Mouse (Mus musculus) stomach, postnatal 0 days (tissue): Measurements from ENCODE around the gene F13a1. TPM values are rescaled to one million over a fixed set of nuclear protein-coding genes. Genes with fewer than 3 reads are reported as not detected.

Experiments
- ATAC-seq: fragments of 200-750 bp; cut with Nextera tagmentation; 2 replicates; pipeline ENCODE4 v1.8.0; 2017; ENCODE audit not compliant: low FRiP score, low TSS enrichment
- DNase-seq: peaks from one replicate; pipeline ENCODE4 v3.0.0-alpha.2; 2016; ENCODE audit warnings: low spot score
- H3K27ac ChIP-seq: fragments of 300-500 bp; sonication (generic); replicated peaks from 2 replicates; pipeline ENCODE4 v1.5.1; 2014; ENCODE audit warnings: mild to moderate bottlenecking, control low read depth
- H3K27me3 ChIP-seq: fragments of 300-500 bp; sonication (generic); 2 replicates; pipeline ENCODE4 v1.6.1; 2014; ENCODE audit warnings: low read length; ENCODE audit not compliant: control insufficient read depth, insufficient read depth
- H3K36me3 ChIP-seq: fragments of 300-500 bp; sonication (generic); 2 replicates; pipeline ENCODE4 v1.6.1; 2014; ENCODE audit warnings: low read length, mixed read lengths; ENCODE audit not compliant: control insufficient read depth, insufficient read depth
- H3K4me1 ChIP-seq: fragments of 300-500 bp; sonication (generic); replicated peaks from 2 replicates; pipeline ENCODE4 v1.6.1; 2014; ENCODE audit warnings: antibody characterized with exemption; ENCODE audit not compliant: control insufficient read depth, insufficient read depth
- H3K4me2 ChIP-seq: fragments of 300-500 bp; sonication (generic); replicated peaks from 2 replicates; pipeline ENCODE4 v1.6.1; 2014; ENCODE audit warnings: low read depth, mild to moderate bottlenecking, control low read depth, moderate library complexity
- H3K4me3 ChIP-seq: fragments of 300-500 bp; sonication (generic); 2 replicates; pipeline ENCODE4 v1.5.1; 2014; ENCODE audit warnings: low read depth, low read length, control low read depth
- H3K9ac ChIP-seq: fragments of 300-500 bp; sonication (generic); 2 replicates; pipeline ENCODE4 v1.6.1; 2014; ENCODE audit warnings: mild to moderate bottlenecking, low read length, control low read depth, mixed read lengths
- H3K9me3 ChIP-seq: fragments of 300-500 bp; sonication (generic); 2 replicates; pipeline ENCODE4 v1.6.1; 2016; ENCODE audit warnings: low read length; ENCODE audit not compliant: control insufficient read depth
- CTCF ChIP-seq: IDR thresholded peaks from 2 replicates; pipeline ENCODE4 v1.5.1; 2016; ENCODE audit warnings: antibody characterized with exemption, low read depth, mild to moderate bottlenecking, moderate library complexity
- EP300 ChIP-seq: optimal IDR thresholded peaks from 2 replicates; pipeline ENCODE3; 2016; ENCODE audit warnings: antibody characterized with exemption
- WGBS: fragments of 180-500 bp; shearing (Covaris S2); extraction: QIAGEN DNeasy Blood & Tissue Kit; methylation state at CpG from one replicate; pipeline ENCODE4 v1.1.7; 2014; 5-methylcytosine and 5-hydroxymethylcytosine counted together
- polyA plus RNA-seq: library from polyadenylated mRNA; unstranded; fragments of >200 nt; fragmentation: Nextera tagmentation; extraction: Ambion mirVana; gene quantifications from 2 replicates; pipeline ENCODE4 v1.2.1, GENCODE M21; 2015

The F13a1 gene
- polyA plus RNA-seq, 1 experiment from 2014 or later: 11.1 TPM

DNA sequence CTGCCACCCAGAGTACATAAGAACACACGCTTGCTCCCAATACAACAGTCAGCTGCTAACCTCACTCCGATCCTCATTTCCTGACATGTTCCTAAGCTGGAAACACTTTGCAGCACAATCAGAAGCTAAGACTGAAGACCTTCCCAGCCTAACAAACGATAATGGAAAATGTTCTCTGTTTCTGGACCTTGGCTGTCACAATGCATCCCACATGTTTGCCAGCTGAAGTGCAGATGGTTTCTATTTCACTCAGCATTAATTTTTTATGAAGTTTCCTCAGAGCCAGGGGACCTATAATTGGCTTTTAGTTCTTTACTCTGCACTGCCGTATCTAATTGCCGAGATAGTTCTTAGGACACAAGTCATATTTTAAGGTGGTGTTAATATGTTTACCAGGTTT, 10.8 kb upstream of the F13a1 start:
- no peak for DNase-seq
- H3K9ac ChIP-seq: no peak overlapping the region
- no peak for ATAC-seq
- no peak overlapping the region for H3K4me3 ChIP-seq
- no peaks in the 10 kb centered on the region for H3K27me3 ChIP-seq
- H3K4me1 ChIP-seq: no peaks in the 10 kb centered on the region
- no peak for TF ChIP-seq EP300
- no peak for TF ChIP-seq CTCF
- 63% methylated on average over 5 of the region's 5 CpGs for WGBS
- no peak overlapping the region for H3K4me2 ChIP-seq
- no peaks in the 10 kb centered on the region for H3K36me3 ChIP-seq
- no peak overlapping the region for H3K27ac ChIP-seq
- H3K9me3 ChIP-seq: no peaks in the 10 kb centered on the region

DNA sequence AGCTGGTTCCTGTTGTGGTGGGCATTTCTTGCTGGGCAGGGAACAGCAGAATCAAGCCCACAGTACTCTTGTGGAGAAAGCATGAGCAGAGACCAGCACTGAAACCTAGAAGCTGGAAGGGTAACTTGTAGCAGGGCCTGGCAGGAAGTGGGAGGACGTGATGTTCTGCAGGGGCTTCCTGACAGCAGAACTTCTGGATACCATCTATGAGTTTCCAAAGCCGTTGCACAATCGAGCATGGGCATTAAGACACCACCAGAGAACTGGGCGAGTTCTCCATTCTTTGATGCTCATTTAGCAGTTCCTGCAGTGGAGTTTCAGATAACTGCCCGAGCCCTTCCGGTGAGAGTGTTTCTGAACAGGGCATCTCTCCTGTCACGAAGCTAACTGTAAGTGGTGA, 6.6 kb upstream of the F13a1 start:
- no peak for DNase-seq
- Histone ChIP-seq H3K4me3 (no peak overlapping the region), H3K4me1 (no peaks in the 10 kb centered on the region), H3K36me3 (no peaks in the 10 kb centered on the region), H3K27ac (no peak overlapping the region), H3K9ac (no peak overlapping the region), H3K9me3 (no peaks in the 10 kb centered on the region), H3K4me2 (no peak overlapping the region), H3K27me3 (no peaks in the 10 kb centered on the region)
- no peak for ATAC-seq
- no peak for TF ChIP-seq CTCF
- no peak for TF ChIP-seq EP300
- 82% methylated on average over 7 of the region's 7 CpGs for WGBS

DNA sequence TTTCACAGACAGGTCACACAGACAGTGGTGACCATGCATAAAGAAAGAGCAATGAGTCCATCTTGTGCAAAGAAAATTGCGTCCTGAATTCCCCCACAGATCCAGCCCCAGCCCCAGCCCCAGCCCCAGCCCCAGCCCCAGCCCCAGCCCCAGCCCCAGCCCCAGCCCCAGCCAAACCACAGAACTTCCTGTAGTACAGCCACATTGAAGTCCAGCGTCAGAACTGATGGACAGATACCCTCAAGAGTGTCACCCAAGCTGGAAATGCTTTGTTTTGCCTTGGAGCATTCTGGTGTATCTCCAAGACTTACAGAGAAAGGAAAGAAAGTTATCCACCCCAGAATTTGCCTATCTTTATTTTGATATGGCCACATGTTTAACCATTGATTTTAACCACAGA, 413 bp downstream of the F13a1 start:
- 80% methylated on average over 2 of the region's 2 CpGs for WGBS
- no peak overlapping the region for H3K4me2 ChIP-seq
- TF ChIP-seq CTCF (no peak), EP300 (no peak)

DNA sequence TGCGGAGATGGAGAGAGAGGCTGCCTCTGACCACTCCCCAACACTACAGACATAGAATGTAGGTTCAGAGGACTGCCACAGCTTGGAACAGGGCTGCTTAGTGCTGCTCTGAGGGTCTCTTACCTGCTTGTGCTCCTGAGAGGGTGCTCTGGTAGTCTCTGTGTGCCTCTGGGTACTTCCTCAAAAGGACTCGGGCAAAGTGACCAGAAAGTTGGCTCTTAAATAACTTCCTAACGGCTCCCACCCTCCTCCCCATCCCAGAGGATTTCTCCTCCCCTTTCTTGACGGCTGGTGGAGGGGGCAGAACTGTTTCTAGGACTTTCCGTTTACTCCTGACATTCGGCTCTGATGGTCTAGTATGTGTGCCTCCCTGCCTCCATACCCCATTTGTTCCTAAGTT, 1.0 kb downstream of the F13a1 start:
- H3K9me3 ChIP-seq: no peaks in the 10 kb centered on the region
- no peak overlapping the region for H3K4me2 ChIP-seq
- no peaks in the 10 kb centered on the region for H3K4me1 ChIP-seq
- no peaks in the 10 kb centered on the region for H3K27me3 ChIP-seq
- no peaks in the 10 kb centered on the region for H3K36me3 ChIP-seq
- TF ChIP-seq CTCF: no peak
- TF ChIP-seq EP300: no peak
- no peak overlapping the region for H3K27ac ChIP-seq
- WGBS: 59% methylated on average over 6 of the region's 6 CpGs
- no peak overlapping the region for H3K9ac ChIP-seq
- ATAC-seq (no peak), DNase-seq (no peak)
- no peak overlapping the region for H3K4me3 ChIP-seq

More for the DNA sequence above, 413 bp downstream of the F13a1 start:
- Histone ChIP-seq H3K27me3 (no peaks in the 10 kb centered on the region), H3K36me3 (no peaks in the 10 kb centered on the region), H3K4me1 (no peaks in the 10 kb centered on the region), H3K4me3 (no peak overlapping the region), H3K9ac (no peak overlapping the region), H3K9me3 (no peaks in the 10 kb centered on the region), H3K27ac (no peak overlapping the region)
- DNase-seq: no peak
- ATAC-seq: no peak

DNA sequence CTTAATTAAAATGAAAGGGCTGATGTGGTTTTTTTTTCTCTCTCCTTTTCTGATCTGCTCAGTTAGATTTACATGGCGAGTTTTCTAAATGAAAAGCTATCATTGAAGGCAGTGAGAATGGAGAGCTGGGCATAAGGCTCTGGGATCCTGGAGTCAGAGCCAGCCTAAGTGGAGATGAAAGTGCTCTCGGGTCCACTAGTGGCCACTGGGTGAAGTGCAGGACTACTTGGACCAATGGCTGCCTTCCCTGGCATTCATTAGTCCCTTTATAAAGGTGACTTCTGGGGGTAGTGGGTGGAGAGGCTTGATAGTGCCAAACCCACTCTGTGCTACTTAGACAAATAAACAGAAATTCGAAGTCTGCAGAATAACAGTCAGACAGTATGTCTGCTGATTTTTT, 5.0 kb downstream of the F13a1 start:
- Histone ChIP-seq H3K9me3 (no peaks in the 10 kb centered on the region), H3K9ac (no peak overlapping the region), H3K27me3 (no peaks in the 10 kb centered on the region), H3K4me2 (no peak overlapping the region), H3K4me3 (no peak overlapping the region), H3K27ac (no peak overlapping the region), H3K36me3 (no peaks in the 10 kb centered on the region), H3K4me1 (no peaks in the 10 kb centered on the region)
- TF ChIP-seq CTCF (peak; percentile 49), EP300 (no peak)
- 74% methylated on average over 3 of the region's 3 CpGs for WGBS
- DNase-seq (no peak), ATAC-seq (no peak)

DNA sequence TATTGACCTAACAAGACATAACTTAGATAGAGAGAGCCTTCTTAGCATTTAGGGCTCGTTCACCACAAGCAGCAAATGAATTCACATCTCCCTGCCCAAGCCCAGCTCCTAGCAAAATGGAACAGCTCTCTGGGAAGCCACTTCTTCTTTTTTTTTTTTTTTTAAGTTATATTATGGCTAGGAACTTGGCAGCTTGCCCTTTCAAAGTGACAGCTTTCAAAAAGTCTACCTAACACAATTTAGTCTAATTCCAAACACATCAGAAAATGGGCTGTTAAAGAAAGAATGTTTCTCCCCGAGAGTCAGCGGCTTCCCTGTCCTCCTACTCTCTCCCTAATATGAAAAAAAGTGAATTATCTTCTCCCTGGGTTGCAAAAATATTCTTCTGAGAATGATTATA, 15.3 kb downstream of the F13a1 start:
- 47% methylated on average over 3 of the region's 3 CpGs for WGBS
- DNase-seq (no peak), ATAC-seq (no peak)
- Histone ChIP-seq H3K9ac (no peak overlapping the region), H3K27me3 (no peaks in the 10 kb centered on the region), H3K27ac (no peak overlapping the region), H3K4me3 (no peak overlapping the region), H3K36me3 (no peaks in the 10 kb centered on the region), H3K9me3 (no peaks in the 10 kb centered on the region), H3K4me1 (no peaks in the 10 kb centered on the region), H3K4me2 (no peak overlapping the region)
- no peak for TF ChIP-seq EP300
